Mouse (Mus musculus) heart, adult 2 months (tissue): ENCODE data around the gene Frmd8.

ENCODE experiments used
- CTCF ChIP-seq: fragments of 200-600 bp; IDR thresholded peaks from 2 replicates; pipeline ENCODE4 v1.8.1; 2022; ENCODE audit warnings: antibody characterized with exemption, mild to moderate bottlenecking, moderate library complexity
- EP300 ChIP-seq: fragments of 200-500 bp; IDR thresholded peaks from 2 replicates; pipeline ENCODE4 v1.6.1; 2011; ENCODE audit warnings: low read depth, low read length, control low read depth; ENCODE audit not compliant: insufficient read depth

DNA sequence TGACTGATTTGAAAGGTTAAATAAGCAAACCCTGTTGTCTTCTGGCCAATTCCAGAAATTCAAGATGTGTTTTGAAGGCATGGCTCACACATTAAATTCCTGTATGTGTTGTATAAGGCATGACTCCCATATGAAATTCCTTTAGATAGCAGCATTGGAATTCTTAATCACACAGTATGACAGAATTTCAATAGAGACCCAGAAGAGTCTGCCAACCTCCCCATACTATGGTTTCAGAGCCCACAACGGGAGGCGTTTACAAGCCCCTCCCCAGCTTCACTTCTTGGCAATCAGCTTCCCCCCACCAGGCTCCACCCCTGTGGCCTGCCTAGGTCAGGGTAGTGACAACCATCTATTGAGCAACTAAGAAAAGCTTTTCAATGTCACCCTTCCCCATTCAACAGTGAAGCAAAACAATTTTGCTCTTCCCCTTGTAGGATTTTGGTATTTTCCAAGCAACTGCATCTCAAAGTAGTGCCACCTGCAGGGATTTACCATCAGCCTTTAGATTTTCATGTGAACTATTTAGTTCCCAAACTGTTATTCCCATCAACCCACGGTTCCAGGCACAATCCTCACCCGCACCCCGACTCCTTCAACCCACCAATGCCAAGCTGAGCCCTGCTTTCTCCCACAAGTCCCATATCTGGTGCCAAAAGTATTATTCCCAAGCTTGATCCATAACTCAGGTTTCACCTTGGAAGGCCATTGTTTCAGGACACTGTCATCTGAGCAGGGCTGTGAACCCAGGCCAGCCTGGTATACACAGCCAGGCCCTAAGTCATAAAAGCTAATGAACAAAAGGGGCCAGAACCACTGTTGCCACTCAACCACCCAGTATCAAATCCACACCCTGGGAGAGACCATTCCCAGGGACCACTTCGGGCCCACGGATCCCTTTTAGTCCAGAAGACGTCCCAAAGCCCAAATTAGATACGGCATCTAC, 32.0 kb downstream of the Frmd8 start:
- TF ChIP-seq CTCF (no peak), EP300 (peak; percentile 35; the same call in 1 of the 2 replicates)
